Mouse (Mus musculus): ENCODE data around the gene Klhl8. TPM values are rescaled to one million over a fixed set of nuclear protein-coding genes. Genes with fewer than 3 reads are reported as not detected.
A peak's percentile ranks its signal among the peaks of the same experiment; 100 is the strongest.

Klhl8 gene
- polyA plus RNA-seq, 1 experiment, result not detected

DNA sequence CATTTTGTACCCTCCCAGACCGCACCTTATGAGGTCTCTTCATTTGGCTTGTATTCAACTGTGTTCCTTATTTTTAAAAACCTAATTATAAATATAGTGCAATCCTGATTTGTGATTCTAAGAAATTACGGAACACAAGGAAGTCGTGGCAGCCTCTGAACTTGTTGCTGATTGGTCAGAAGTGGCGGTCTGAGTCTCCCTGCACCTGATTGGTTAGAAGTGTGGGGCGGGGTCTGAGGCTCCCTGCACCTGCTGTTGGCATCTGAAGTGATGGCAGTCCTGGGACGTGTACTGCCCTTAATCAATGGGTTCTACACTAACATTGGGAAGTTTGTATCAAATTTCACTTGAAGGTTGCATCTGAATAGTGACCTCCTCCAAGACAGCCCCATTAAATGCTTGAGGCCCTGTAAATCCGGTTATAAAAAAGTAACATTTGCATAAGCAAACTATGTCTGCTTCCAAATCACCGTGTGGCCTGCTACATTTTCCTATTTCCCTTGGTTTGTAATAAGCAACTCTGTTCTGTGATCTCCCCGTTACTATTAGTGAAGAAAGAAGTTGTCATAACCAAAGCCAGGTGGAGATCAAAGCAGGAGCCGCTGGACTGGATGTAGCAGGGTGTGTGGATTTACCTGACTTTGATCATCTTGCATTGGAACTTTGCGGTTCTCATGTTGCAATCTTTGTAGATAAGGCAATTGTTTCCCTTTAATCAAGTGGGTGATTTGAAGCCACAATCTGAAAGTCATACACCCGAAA lies 5.7 kb upstream of the Klhl8 start:
- H3K9me3 ChIP-seq, result no peaks in the 10 kb centered on the region
- TF ChIP-seq FLI1 (IDR thresholded peaks at IDR 0.05; ENCODE audit: low read length) (no peak), GATA1 (IDR thresholded peaks at IDR 0.05; ENCODE audit: borderline replicate concordance, low read length) (no peak)
- H3K4me3 ChIP-seq (replicated peaks), result no peak overlapping the region

DNA sequence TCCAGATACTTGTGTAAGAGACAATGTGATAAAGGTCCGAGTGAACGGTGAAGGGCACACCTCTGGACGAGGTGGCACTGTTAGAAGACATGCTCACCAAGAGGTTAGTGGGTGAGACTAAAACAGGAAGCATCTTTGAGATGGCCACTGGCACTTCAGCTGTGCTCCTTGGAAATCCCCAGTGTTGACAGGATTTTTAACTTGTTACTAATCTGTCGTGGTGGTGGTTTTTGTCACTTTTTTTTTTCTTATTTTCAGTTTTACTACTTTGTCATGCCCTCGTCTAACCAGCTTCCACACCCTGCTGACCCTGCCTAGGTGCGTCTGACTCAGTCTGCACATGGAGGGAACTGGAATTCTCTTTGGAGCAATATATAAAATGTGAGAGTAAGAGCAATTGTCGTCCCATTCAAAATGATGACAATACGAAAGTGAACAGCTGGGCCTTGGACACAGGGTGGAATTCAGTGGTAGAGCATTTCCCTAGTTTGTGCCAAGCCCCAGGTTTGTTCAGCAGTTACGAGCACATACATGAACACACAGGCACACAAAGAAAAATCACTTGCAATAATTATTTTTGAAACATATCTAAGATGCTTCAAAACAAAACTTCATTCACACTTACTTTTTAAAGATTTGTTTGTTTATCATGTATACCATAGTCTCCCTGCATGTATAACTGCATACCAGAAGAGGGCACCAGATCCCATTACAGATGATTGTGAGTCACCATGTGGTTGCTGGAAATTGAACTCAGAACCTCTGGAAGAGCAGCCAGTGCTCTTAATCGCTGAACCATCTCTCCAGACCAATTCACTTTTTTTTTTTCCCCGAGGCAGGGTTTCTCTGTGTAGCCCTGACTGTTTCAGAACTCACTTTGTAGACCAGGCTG lies 3.5 kb upstream of the Klhl8 start:
- Histone ChIP-seq H3K4me3 (replicated peaks) (no peak overlapping the region), H3K9me3 (no peaks in the 10 kb centered on the region), H3K4me1 (peaks cover 29% of the 10 kb centered on the region), H3K36me3 (replicated peaks; ENCODE audit: low read length) (no peaks in the 10 kb centered on the region), H3K27me3 (replicated peaks) (peaks cover 20% of the 10 kb centered on the region)
- TF ChIP-seq GATA1 (IDR thresholded peaks at IDR 0.05; ENCODE audit: borderline replicate concordance, low read length), result no peak
- no peak for TF ChIP-seq FLI1 (IDR thresholded peaks at IDR 0.05; ENCODE audit: low read length)

More for the DNA sequence above, 5.7 kb upstream of the Klhl8 start:
- Histone ChIP-seq H3K4me1 (peaks cover 18% of the 10 kb centered on the region; the same call in 1 of the 2 replicates), H3K36me3 (replicated peaks; ENCODE audit: low read length) (no peaks in the 10 kb centered on the region), H3K27me3 (replicated peaks) (peaks cover 11% of the 10 kb centered on the region)

DNA sequence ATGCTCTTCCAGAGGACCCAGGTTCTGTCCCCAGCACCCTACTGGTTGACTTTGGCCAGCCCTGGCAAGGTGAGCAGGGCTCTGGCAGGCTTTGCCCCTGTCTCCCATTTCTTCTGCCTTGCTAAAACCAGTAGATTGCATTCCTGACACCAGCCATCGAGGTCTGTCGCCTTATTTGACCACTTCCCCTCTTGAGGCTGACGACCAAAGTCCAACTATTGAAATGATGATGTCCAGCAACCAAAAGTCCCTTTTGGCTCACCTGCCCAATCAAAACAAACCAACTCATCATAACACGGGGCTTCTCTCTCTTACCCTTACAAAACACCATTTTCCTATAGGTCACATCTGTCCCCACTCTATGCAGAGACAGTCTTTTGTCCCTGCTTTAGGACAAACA lies 2.1 kb upstream of the Klhl8 start:
- H3K9me3 ChIP-seq, result no peaks in the 10 kb centered on the region
- no peak overlapping the region for H3K4me3 ChIP-seq (replicated peaks)
- peaks cover 24% of the 10 kb centered on the region for H3K27me3 ChIP-seq (replicated peaks)
- H3K4me1 ChIP-seq, result peaks cover 33% of the 10 kb centered on the region
- TF ChIP-seq GATA1 (IDR thresholded peaks at IDR 0.05; ENCODE audit: borderline replicate concordance, low read length), result no peak
- no peak for TF ChIP-seq FLI1 (IDR thresholded peaks at IDR 0.05; ENCODE audit: low read length)
- H3K36me3 ChIP-seq (replicated peaks; ENCODE audit: low read length), result no peaks in the 10 kb centered on the region

DNA sequence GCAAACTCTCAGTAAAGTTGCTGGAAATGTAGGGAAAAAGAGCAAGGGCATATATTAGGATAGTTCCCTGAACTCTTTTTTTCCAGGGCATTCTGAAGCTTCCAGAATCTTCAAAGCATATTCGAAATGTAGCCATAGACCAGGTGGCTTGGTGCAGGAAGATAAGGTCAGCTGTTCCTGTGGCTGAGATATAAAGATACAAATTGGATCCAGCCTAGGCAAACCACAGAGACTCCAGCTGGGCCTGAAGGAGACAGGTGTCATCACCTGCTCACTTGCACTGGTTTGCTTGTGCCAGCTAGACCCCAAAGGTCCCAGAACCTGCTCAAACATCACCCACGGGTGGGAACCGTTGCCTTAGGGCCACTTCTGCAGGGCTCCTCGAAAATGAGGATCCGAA lies 496 bp upstream of the Klhl8 start:
- TF ChIP-seq FLI1 (IDR thresholded peaks at IDR 0.05; ENCODE audit: low read length) (no peak), GATA1 (IDR thresholded peaks at IDR 0.05; ENCODE audit: borderline replicate concordance, low read length) (no peak)
- Histone ChIP-seq H3K4me1 (peaks cover 33% of the 10 kb centered on the region), H3K9me3 (no peaks in the 10 kb centered on the region), H3K36me3 (replicated peaks; ENCODE audit: low read length) (no peaks in the 10 kb centered on the region), H3K4me3 (replicated peaks) (peak overlapping the region; percentile 92), H3K27me3 (replicated peaks) (peaks cover 21% of the 10 kb centered on the region)

DNA sequence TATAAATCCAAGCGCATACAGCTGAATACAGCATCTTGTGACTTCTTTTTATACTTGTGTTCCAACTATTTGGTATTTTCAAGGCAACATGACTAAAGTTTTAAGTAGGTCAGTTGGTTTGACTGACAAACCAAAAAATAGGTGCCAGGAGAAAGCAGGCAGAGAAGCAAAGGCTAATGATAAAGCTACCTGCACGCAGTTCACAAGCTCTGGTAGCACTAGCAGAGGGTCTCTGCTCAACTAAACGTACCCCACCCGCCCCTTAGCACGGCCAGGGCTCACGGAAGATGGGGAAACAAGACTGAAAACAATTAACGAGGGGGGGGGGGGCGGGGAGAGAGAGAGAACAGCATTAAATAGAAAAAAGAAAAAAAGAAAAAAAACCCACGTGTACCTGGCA lies 903 bp downstream of the Klhl8 start:
- Histone ChIP-seq H3K4me3 (replicated peaks) (peak overlapping the region; percentile 92), H3K27me3 (replicated peaks) (peaks cover 21% of the 10 kb centered on the region), H3K9me3 (no peaks in the 10 kb centered on the region), H3K4me1 (peaks cover 37% of the 10 kb centered on the region), H3K36me3 (replicated peaks; ENCODE audit: low read length) (no peaks in the 10 kb centered on the region)
- no peak for TF ChIP-seq FLI1 (IDR thresholded peaks at IDR 0.05; ENCODE audit: low read length)
- TF ChIP-seq GATA1 (IDR thresholded peaks at IDR 0.05; ENCODE audit: borderline replicate concordance, low read length), result no peak

DNA sequence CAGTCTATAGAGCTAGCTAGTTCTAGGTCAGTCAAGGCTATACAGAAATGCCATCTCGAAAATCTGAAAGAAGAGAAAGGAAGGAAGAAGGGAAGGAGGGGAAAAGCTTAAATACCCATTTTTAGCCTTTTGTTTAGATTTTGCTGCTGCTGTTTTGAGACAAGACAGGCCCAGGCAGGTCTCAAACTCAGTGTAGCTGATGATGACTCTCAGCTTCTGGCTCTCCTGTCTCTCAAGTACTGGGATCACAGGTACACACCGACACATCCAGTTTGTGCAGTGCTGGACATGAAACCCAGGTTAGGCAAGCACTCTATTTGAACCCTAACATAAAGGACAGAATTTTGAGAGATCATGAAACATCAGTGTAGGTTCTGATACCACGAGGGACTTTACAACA lies 1.6 kb downstream of the Klhl8 start:
- H3K36me3 ChIP-seq (replicated peaks; ENCODE audit: low read length), result no peaks in the 10 kb centered on the region
- no peaks in the 10 kb centered on the region for H3K9me3 ChIP-seq
- no peak for TF ChIP-seq GATA1 (IDR thresholded peaks at IDR 0.05; ENCODE audit: borderline replicate concordance, low read length)
- peaks cover 34% of the 10 kb centered on the region for H3K4me1 ChIP-seq
- no peak overlapping the region for H3K4me3 ChIP-seq (replicated peaks)
- H3K27me3 ChIP-seq (replicated peaks), result peaks cover 21% of the 10 kb centered on the region

DNA sequence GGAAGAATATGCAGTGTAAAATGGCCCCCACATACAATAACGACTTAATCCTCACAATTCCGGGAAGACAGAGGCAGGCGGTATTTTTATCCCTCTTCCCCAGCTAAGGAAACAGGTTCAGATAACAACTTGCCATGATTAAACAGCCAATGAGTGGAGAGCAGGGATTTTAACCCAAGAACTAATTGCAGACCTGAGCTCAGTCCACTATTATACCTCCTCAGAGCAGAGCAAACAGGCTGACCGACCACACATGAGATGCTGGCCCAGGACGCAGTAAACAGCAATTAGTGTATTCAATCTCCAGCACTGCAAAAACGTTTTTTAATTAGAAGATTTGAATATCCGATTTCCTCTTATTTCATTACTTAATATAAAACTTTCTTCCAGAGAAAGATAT lies 2.2 kb downstream of the Klhl8 start:
- TF ChIP-seq GATA1 (IDR thresholded peaks at IDR 0.05; ENCODE audit: borderline replicate concordance, low read length) (no peak), FLI1 (IDR thresholded peaks at IDR 0.05; ENCODE audit: low read length) (no peak)
- Histone ChIP-seq H3K4me3 (replicated peaks) (no peak overlapping the region), H3K36me3 (replicated peaks; ENCODE audit: low read length) (no peaks in the 10 kb centered on the region), H3K27me3 (replicated peaks) (peaks cover 21% of the 10 kb centered on the region), H3K4me1 (peaks cover 30% of the 10 kb centered on the region), H3K9me3 (no peaks in the 10 kb centered on the region)

DNA sequence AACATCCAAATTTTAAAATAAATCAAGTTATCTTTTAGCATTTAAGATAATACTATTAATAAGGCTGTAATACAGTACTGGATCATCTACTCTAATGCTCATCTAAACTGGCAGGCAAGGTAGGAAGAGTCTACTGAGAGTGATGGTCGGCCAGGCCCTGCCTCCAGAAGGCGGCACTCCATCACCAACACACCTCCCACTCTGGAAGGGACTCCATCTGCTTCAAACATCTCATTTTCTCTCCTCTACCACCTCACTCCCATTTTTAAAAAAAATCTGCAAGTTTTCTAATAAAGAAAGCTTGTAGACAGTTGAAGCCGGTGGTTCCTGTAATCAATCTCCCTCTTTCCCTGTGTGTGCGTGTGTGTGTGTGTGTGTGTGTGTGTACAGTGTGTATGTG lies 3.2 kb downstream of the Klhl8 start:
- H3K27me3 ChIP-seq (replicated peaks), result peaks cover 19% of the 10 kb centered on the region
- no peak overlapping the region for H3K4me3 ChIP-seq (replicated peaks)
- peaks cover 25% of the 10 kb centered on the region for H3K4me1 ChIP-seq
- no peaks in the 10 kb centered on the region for H3K9me3 ChIP-seq
- H3K36me3 ChIP-seq (replicated peaks; ENCODE audit: low read length), result no peaks in the 10 kb centered on the region
- no peak for TF ChIP-seq GATA1 (IDR thresholded peaks at IDR 0.05; ENCODE audit: borderline replicate concordance, low read length)
- no peak for TF ChIP-seq FLI1 (IDR thresholded peaks at IDR 0.05; ENCODE audit: low read length)

DNA sequence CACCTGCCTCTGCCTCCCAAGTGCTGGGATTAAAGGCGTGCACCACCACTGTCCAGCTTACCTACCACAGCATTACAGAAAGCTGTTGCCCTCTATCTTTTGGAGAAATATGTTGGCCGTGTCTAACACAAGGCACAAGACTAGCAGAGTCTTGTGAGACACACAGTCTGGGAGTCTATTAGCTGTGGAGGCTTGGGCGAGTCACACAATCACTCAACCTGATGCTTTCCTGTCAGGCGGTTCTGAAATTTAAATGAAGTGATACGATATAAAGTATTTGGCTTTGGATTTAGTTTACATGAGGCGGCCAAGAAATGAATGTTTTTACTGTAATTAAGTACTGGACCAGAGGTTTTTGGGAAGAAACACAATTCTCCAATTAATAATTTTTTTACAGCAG lies 4.9 kb downstream of the Klhl8 start:
- peaks cover 19% of the 10 kb centered on the region for H3K4me1 ChIP-seq
- TF ChIP-seq FLI1 (IDR thresholded peaks at IDR 0.05; ENCODE audit: low read length), result no peak
- no peak for TF ChIP-seq GATA1 (IDR thresholded peaks at IDR 0.05; ENCODE audit: borderline replicate concordance, low read length)
- H3K4me3 ChIP-seq (replicated peaks), result no peak overlapping the region
- H3K9me3 ChIP-seq, result no peaks in the 10 kb centered on the region
- H3K36me3 ChIP-seq (replicated peaks; ENCODE audit: low read length), result no peaks in the 10 kb centered on the region
- peaks cover 16% of the 10 kb centered on the region for H3K27me3 ChIP-seq (replicated peaks)

DNA sequence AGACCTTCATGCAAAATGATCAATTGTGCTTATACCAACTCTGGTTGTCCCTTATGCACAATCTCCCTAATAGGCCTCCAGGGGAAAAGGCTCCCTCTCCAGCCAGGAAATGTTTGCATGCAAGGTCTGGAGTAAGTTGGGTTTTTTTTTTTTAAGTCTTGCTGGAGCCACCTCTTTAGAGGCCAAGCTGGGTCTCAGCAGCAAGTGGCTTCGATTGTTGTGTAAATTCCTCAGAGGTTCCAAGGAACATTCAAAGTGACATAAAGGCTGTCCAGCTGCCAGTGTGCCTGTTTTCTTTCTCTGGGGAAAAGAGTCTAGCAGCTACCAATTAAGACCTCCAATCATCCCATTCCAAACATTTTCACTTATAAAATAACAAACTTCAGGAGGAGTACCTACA lies 12.7 kb downstream of the Klhl8 start:
- Histone ChIP-seq H3K4me1 (no peaks in the 10 kb centered on the region), H3K9me3 (no peaks in the 10 kb centered on the region), H3K36me3 (replicated peaks; ENCODE audit: low read length) (no peaks in the 10 kb centered on the region), H3K27me3 (replicated peaks) (peaks cover 1% of the 10 kb centered on the region), H3K4me3 (replicated peaks) (no peak overlapping the region)
- TF ChIP-seq FLI1 (IDR thresholded peaks at IDR 0.05; ENCODE audit: low read length) (no peak), GATA1 (IDR thresholded peaks at IDR 0.05; ENCODE audit: borderline replicate concordance, low read length) (no peak)

Measured in megakaryocyte, embryonic 14.5 days (primary cell).